Mouse (Mus musculus): ENCODE measurements around the gene Cpa4.

GRCm38 (mm10) chr6:30600995-30601394 is 32.8 kb downstream of the Cpa4 start:
- TF ChIP-seq CTCF (IDR thresholded peaks at IDR 0.05; ENCODE audit: borderline replicate concordance, insufficient read depth, low read depth, low read length) (no peak), POLR2A (IDR thresholded peaks at IDR 0.05; ENCODE audit: borderline replicate concordance, insufficient read depth, low read length) (no peak)
